In the genomic region with DNA sequence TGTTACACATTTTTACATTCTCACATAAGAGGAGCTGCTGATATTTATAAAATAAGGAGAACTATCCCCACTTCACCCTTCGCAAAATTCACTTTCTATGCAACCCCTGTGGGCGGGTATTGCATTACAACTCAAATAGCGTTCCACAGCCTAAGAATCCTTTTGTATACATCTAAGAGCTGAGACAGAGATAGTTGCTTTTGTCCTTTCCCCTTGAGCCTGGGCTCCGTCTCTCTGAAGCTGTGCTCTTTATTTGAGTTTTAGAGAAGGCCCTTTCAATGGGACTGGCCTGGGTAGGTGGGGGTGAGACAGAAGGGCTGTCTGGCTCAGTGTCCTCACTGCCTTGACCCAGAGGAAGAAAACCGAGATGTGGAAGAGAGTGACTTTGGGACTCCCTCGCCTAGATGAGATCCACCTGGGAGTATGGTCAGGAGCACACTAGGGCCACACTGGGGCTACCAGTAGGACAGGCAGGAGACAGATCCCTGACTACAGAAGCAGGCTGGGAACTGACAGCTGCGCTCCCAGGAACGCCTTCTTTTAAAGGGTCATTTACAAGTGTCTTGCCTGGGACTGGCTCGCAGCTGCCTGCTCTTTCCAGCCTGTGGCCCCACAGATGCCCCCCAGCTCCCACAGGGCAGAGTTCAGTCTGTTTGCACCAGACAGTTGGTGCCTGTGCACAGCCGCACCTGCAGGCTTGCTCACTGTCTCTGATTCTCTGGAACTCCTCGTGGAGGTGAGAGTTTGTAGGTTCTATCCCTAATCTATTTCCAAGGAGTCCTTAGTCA, we compare ENCODE assay signal across 8 mouse cellular contexts.
DNase-seq lines count a peak whose midpoint lies in the region; ATAC-seq lines count a peak whose summit lies in the region.

No protein-coding gene starts in this region.

- WGBS in hindbrain, embryonic 13.5 days, result 6% methylated on average over 11 of the region's 11 CpGs
- WGBS in limb, embryonic 15.5 days, result 37% methylated on average over 11 of the region's 11 CpGs
- 12% methylated on average over 11 of the region's 11 CpGs for WGBS in stomach, embryonic 14.5 days

- H3K9me3 ChIP-seq in hindbrain, embryonic 13.5 days, result no peaks in the 10 kb centered on the region
- no peaks in the 10 kb centered on the region for H3K9me3 ChIP-seq in limb, embryonic 15.5 days
- no peaks in the 10 kb centered on the region for H3K9me3 ChIP-seq in stomach, embryonic 14.5 days (ENCODE audit: control insufficient read depth, low read depth, low read length)

- peaks cover 25% of the 10 kb centered on the region for H3K4me1 ChIP-seq in hindbrain, embryonic 13.5 days (replicated peaks)
- peaks cover 9% of the 10 kb centered on the region for H3K4me1 ChIP-seq in limb, embryonic 15.5 days
- H3K4me1 ChIP-seq in stomach, embryonic 14.5 days (ENCODE audit: control insufficient read depth, insufficient read depth, low read length), result peaks cover 4% of the 10 kb centered on the region; the same call in 1 of the 2 replicates

- H3K9ac ChIP-seq in hindbrain, embryonic 13.5 days, result peak overlapping the region; percentile 72
- H3K9ac ChIP-seq in limb, embryonic 15.5 days, result no peak overlapping the region
- no peak overlapping the region for H3K9ac ChIP-seq in stomach, embryonic 14.5 days (replicated peaks; ENCODE audit: low read depth, low read length)

- peak overlapping the region; percentile 67 for H3K4me2 ChIP-seq in hindbrain, embryonic 13.5 days
- peak overlapping the region; percentile 63 for H3K4me2 ChIP-seq in limb, embryonic 15.5 days
- peak overlapping the region; percentile 45 for H3K4me2 ChIP-seq in stomach, embryonic 14.5 days (replicated peaks; ENCODE audit: low read depth, low read length)

- peak; percentile 20 for DNase-seq in left cerebral cortex, postnatal 4 days
- no peak for DNase-seq in left cerebral cortex, adult 18-20 months (ENCODE audit: low spot score in 2 of 2)
- DNase-seq in layer of hippocampus, postnatal 14 days (ENCODE audit: low spot score in 2 of 2), result no peak
- DNase-seq in cerebellum, adult 9-10 months, result no peak
- no peak for DNase-seq in gastrocnemius, postnatal 10 days

- H3K27me3 ChIP-seq in hindbrain, embryonic 13.5 days, result 0 out of 2 replicates have a peak, but pooled peaks cover 6% of the 10 kb centered on the region
- peaks cover 14% of the 10 kb centered on the region for H3K27me3 ChIP-seq in limb, embryonic 15.5 days
- 0 out of 2 replicates have a peak, but pooled peaks cover 8% of the 10 kb centered on the region for H3K27me3 ChIP-seq in stomach, embryonic 14.5 days (ENCODE audit: control insufficient read depth, insufficient read depth, low read length)

- intact Hi-C loops in left cerebral cortex, postnatal 4 days (cut with DNase I), result loop anchor here (5.0 kb wide), 1 partner anchor 181 kb away; no protein-coding TSS in a partner anchor

- peak overlapping the region; percentile 73 for H3K27ac ChIP-seq in hindbrain, embryonic 13.5 days
- no peak overlapping the region for H3K27ac ChIP-seq in limb, embryonic 15.5 days
- no peak overlapping the region for H3K27ac ChIP-seq in stomach, embryonic 14.5 days (ENCODE audit: low read length)

- peak; percentile 79 for ATAC-seq in hindbrain, embryonic 13.5 days (ENCODE audit: low FRiP score)
- no peak for ATAC-seq in limb, embryonic 15.5 days (ENCODE audit: insufficient number of reproducible peaks, low FRiP score, low TSS enrichment, low read depth)
- ATAC-seq in stomach, embryonic 14.5 days (ENCODE audit: insufficient number of reproducible peaks, insufficient read depth, low FRiP score, low read depth), result peak; percentile 65; the same call in 1 of the 2 replicates

- no peaks in the 10 kb centered on the region for H3K36me3 ChIP-seq in hindbrain, embryonic 13.5 days
- H3K36me3 ChIP-seq in limb, embryonic 15.5 days, result no peaks in the 10 kb centered on the region
- no peaks in the 10 kb centered on the region for H3K36me3 ChIP-seq in stomach, embryonic 14.5 days (ENCODE audit: control insufficient read depth, insufficient read depth, low read length)

- peak overlapping the region; percentile 39 for H3K4me3 ChIP-seq in hindbrain, embryonic 13.5 days
- peak overlapping the region; percentile 32 for H3K4me3 ChIP-seq in limb, embryonic 15.5 days
- H3K4me3 ChIP-seq in stomach, embryonic 14.5 days (ENCODE audit: low read depth, low read length), result peak overlapping the region; percentile 16; the same call in 1 of the 2 replicates
